ENCODE assay signal across 15 mouse cellular contexts in genomic region chr6:92874854-92875253, GRCm38 (mm10). TPM values are rescaled to one million over a fixed set of nuclear protein-coding genes. Genes with fewer than 3 reads are reported as not detected.
DNase-seq lines count a peak whose midpoint lies in the region; ATAC-seq and TF ChIP-seq lines count a peak whose summit lies in the region.
"Had no signal": no experiment of that assay in that cellular context is flagged by ENCODE, and none has a peak within 500 bp of the region (broad histone marks: within the 10 kb centered on the region; RNA-seq: fewer than 3 reads in every experiment).

No protein-coding gene starts in this region.

- H3K9me3 ChIP-seq in heart, embryonic 12.5 days (replicated peaks), result no peaks in the 10 kb centered on the region
- H3K9me3 ChIP-seq in heart, embryonic 16.5 days (replicated peaks; ENCODE audit: control insufficient read depth, low read length), result 0 out of 2 replicates have a peak, but pooled peaks cover 2% of the 10 kb centered on the region
- no peaks in the 10 kb centered on the region for H3K9me3 ChIP-seq in lung, embryonic 16.5 days (ENCODE audit: control insufficient read depth, low read length)
- H3K9me3 ChIP-seq in forebrain, postnatal 0 days (ENCODE audit: low read length), result no peaks in the 10 kb centered on the region
- H3K9me3 ChIP-seq: embryonic facial prominence, embryonic 12.5 days; forebrain, embryonic 15.5 days; liver, embryonic 12.5 days had no signal

- H3K4me3 ChIP-seq in heart, embryonic 12.5 days, result no peak overlapping the region
- no peak overlapping the region for H3K4me3 ChIP-seq in heart, embryonic 16.5 days (ENCODE audit: low read length)
- no peak overlapping the region for H3K4me3 ChIP-seq in lung, embryonic 16.5 days (ENCODE audit: low read length)
- no peak overlapping the region for H3K4me3 ChIP-seq in forebrain, postnatal 0 days (ENCODE audit: low read depth, low read length)
- H3K4me3 ChIP-seq: embryonic facial prominence, embryonic 12.5 days; forebrain, embryonic 15.5 days; liver, embryonic 12.5 days had no signal

- no peak; the same call in 1 of the 2 replicates for ATAC-seq in heart, embryonic 12.5 days (ENCODE audit: insufficient number of reproducible peaks, low FRiP score)
- peak; percentile 82 for ATAC-seq in common myeloid progenitor, adult 5-6 weeks (replicated peaks; ENCODE audit: low read depth, poor library complexity, severe bottlenecking)
- no peak; the same call in 1 of the 2 replicates for ATAC-seq in heart, embryonic 16.5 days (replicated peaks; ENCODE audit: extremely low read depth, insufficient read depth, low FRiP score)
- peak; percentile 16; the same call in 1 of the 2 replicates for ATAC-seq in lung, embryonic 16.5 days (ENCODE audit: low read depth)
- no peak for ATAC-seq in forebrain, postnatal 0 days
- ATAC-seq: forebrain, embryonic 15.5 days; intestine, postnatal 0 days; liver, embryonic 12.5 days had no signal

- no peak overlapping the region for H3K9ac ChIP-seq in heart, embryonic 12.5 days
- no peak overlapping the region for H3K9ac ChIP-seq in heart, embryonic 16.5 days (ENCODE audit: low read length)
- H3K9ac ChIP-seq in lung, embryonic 16.5 days (ENCODE audit: low read length), result no peak overlapping the region
- no peak overlapping the region for H3K9ac ChIP-seq in forebrain, postnatal 0 days
- H3K9ac ChIP-seq: embryonic facial prominence, embryonic 12.5 days; forebrain, embryonic 15.5 days; liver, embryonic 12.5 days had no signal

- H3K27me3 ChIP-seq in heart, embryonic 12.5 days (replicated peaks), result no peaks in the 10 kb centered on the region
- no peaks in the 10 kb centered on the region for H3K27me3 ChIP-seq in heart, embryonic 16.5 days (ENCODE audit: control insufficient read depth, insufficient read depth, low read length)
- H3K27me3 ChIP-seq in lung, embryonic 16.5 days (ENCODE audit: control insufficient read depth, insufficient read depth, low read depth, low read length), result no peaks in the 10 kb centered on the region
- H3K27me3 ChIP-seq in forebrain, postnatal 0 days (ENCODE audit: insufficient read depth, low read length), result no peaks in the 10 kb centered on the region
- H3K27me3 ChIP-seq: embryonic facial prominence, embryonic 12.5 days; forebrain, embryonic 15.5 days; liver, embryonic 12.5 days had no signal

- peaks cover 45% of the 10 kb centered on the region for H3K36me3 ChIP-seq in heart, embryonic 12.5 days
- H3K36me3 ChIP-seq in heart, embryonic 16.5 days (ENCODE audit: control insufficient read depth, insufficient read depth), result peaks cover 30% of the 10 kb centered on the region
- H3K36me3 ChIP-seq in lung, embryonic 16.5 days (ENCODE audit: control insufficient read depth, insufficient read depth, low read length), result peaks cover 29% of the 10 kb centered on the region
- H3K36me3 ChIP-seq in forebrain, postnatal 0 days (ENCODE audit: insufficient read depth), result no peaks in the 10 kb centered on the region
- H3K36me3 ChIP-seq: forebrain, embryonic 15.5 days; liver, embryonic 12.5 days had no signal

- DNase-seq in heart, adult 11 months, result peak; percentile 98
- no peak for DNase-seq in forebrain, postnatal 0 days
- DNase-seq in ovary, postnatal 14 days (ENCODE audit: low spot score), result no peak
- no peak for DNase-seq in frontal cortex, postnatal 10 days (ENCODE audit: low spot score in 2 of 2)
- DNase-seq: right cerebral cortex, postnatal 4 days had no signal

- no peak overlapping the region for H3K4me2 ChIP-seq in heart, embryonic 12.5 days
- no peak overlapping the region for H3K4me2 ChIP-seq in heart, embryonic 16.5 days (ENCODE audit: low read depth, low read length)
- H3K4me2 ChIP-seq in lung, embryonic 16.5 days (ENCODE audit: low read depth, low read length), result no peak overlapping the region
- H3K4me2 ChIP-seq in forebrain, postnatal 0 days (ENCODE audit: low read depth), result no peak overlapping the region
- H3K4me2 ChIP-seq: embryonic facial prominence, embryonic 12.5 days; forebrain, embryonic 15.5 days; liver, embryonic 12.5 days had no signal

- 28% methylated on average over 5 of the region's 5 CpGs for WGBS in heart, embryonic 12.5 days
- WGBS in heart, embryonic 16.5 days, result 31% methylated on average over 5 of the region's 5 CpGs
- WGBS in lung, embryonic 16.5 days, result 33% methylated on average over 5 of the region's 5 CpGs
- WGBS in forebrain, postnatal 0 days, result 79% methylated on average over 5 of the region's 5 CpGs

- H3K4me1 ChIP-seq in heart, embryonic 12.5 days (replicated peaks), result peaks cover 12% of the 10 kb centered on the region
- H3K4me1 ChIP-seq in heart, embryonic 16.5 days (ENCODE audit: control insufficient read depth, insufficient read depth, low read length), result peaks cover 18% of the 10 kb centered on the region
- H3K4me1 ChIP-seq in lung, embryonic 16.5 days (replicated peaks; ENCODE audit: control insufficient read depth, insufficient read depth, low read length), result peaks cover 23% of the 10 kb centered on the region
- no peaks in the 10 kb centered on the region for H3K4me1 ChIP-seq in forebrain, postnatal 0 days (ENCODE audit: insufficient read depth)
- H3K4me1 ChIP-seq: forebrain, embryonic 15.5 days had no signal

- H3K27ac ChIP-seq in heart, embryonic 12.5 days (ENCODE audit: poor library complexity, severe bottlenecking), result no peak overlapping the region
- peak overlapping the region; percentile 9; the same call in 1 of the 2 replicates for H3K27ac ChIP-seq in heart, embryonic 16.5 days (ENCODE audit: low read length)
- peak overlapping the region; percentile 86 for H3K27ac ChIP-seq in lung, embryonic 16.5 days (ENCODE audit: low read length)
- H3K27ac ChIP-seq in forebrain, postnatal 0 days (ENCODE audit: low read depth, low read length), result no peak overlapping the region
- H3K27ac ChIP-seq: embryonic facial prominence, embryonic 12.5 days; forebrain, embryonic 15.5 days; liver, embryonic 12.5 days; stomach, postnatal 0 days had no signal

- no peak for TF ChIP-seq CTCF in forebrain, postnatal 0 days (IDR thresholded peaks at IDR 0.05; ENCODE audit: low read depth)

RNA-seq across cellular contexts. Expression of gene Gm15737, which starts 5.7 kb away (rescaled TPM):
- polyA plus RNA-seq in heart, embryonic 12.5 days (2016; fragmentation: Nextera tagmentation; extraction: Ambion mirVana), result 0.10 and 0.13 TPM in 2 replicates
- not detected in 2 replicates for total RNA-seq in common myeloid progenitor, adult 5-6 weeks (2017)
- polyA plus RNA-seq in heart, embryonic 16.5 days (2015; fragmentation: Nextera tagmentation; extraction: Ambion mirVana), result 0.31 and 0.34 TPM in 2 replicates
- 0.05 and 0.19 TPM in 2 replicates for polyA plus RNA-seq in lung, embryonic 16.5 days (2015; fragmentation: Nextera tagmentation; extraction: Ambion mirVana)
- not detected in 2 replicates for total RNA-seq in forebrain, postnatal 0 days (2014; rRNA removed)
- not detected in 2 replicates for polyA plus RNA-seq in forebrain, postnatal 0 days (2015; fragmentation: Nextera tagmentation; extraction: Ambion mirVana)
- total RNA-seq: midbrain, postnatal 0 days had no signal
- polyA plus RNA-seq: forebrain, embryonic 15.5 days; liver, embryonic 12.5 days; midbrain, postnatal 0 days had no signal

RNA-seq across cellular contexts. Expression of gene A730049H05Rik, which starts 58.6 kb away (rescaled TPM):
- polyA plus RNA-seq in heart, embryonic 12.5 days (2016; fragmentation: Nextera tagmentation; extraction: Ambion mirVana), result 4.8 and 5.0 TPM in 2 replicates
- not detected in 2 replicates for total RNA-seq in common myeloid progenitor, adult 5-6 weeks (2017)
- 2.3 and 2.5 TPM in 2 replicates for polyA plus RNA-seq in heart, embryonic 16.5 days (2015; fragmentation: Nextera tagmentation; extraction: Ambion mirVana)
- polyA plus RNA-seq in lung, embryonic 16.5 days (2015; fragmentation: Nextera tagmentation; extraction: Ambion mirVana), result 0.73 and 1.0 TPM in 2 replicates
- 0.08 and 0.57 TPM in 2 replicates for total RNA-seq in forebrain, postnatal 0 days (2014; rRNA removed)
- polyA plus RNA-seq in forebrain, postnatal 0 days (2015; fragmentation: Nextera tagmentation; extraction: Ambion mirVana), result 0.35 and 0.38 TPM in 2 replicates

Comparison
In these comparisons a context has a peak if more than half of its experiments do, and no peak if none do; other contexts are left out.
1. H3K27ac ChIP-seq: peak in heart, embryonic 16.5 days (single experiment) and lung, embryonic 16.5 days (single experiment); none in heart, embryonic 12.5 days (single experiment) and forebrain, postnatal 0 days (single experiment).
2. ATAC-seq: peak in common myeloid progenitor, adult 5-6 weeks (single experiment) and lung, embryonic 16.5 days (single experiment); none in heart, embryonic 12.5 days (single experiment), heart, embryonic 16.5 days (single experiment) and forebrain, postnatal 0 days (single experiment).